In genomic region chr13:28512573-28513334, GRCm38 (mm10) we compare ENCODE assay signal across 8 mouse cellular contexts.
A peak's percentile ranks its signal among the peaks of the same experiment; 100 is the strongest.
DNase-seq lines count a peak whose midpoint lies in the region; ATAC-seq and TF ChIP-seq lines count a peak whose summit lies in the region.

No protein-coding gene starts in this region.

- H3K4me1 ChIP-seq in heart, embryonic 16.5 days (ENCODE audit: control insufficient read depth, insufficient read depth, low read length) = peaks cover 5% of the 10 kb centered on the region
- peaks cover 4% of the 10 kb centered on the region for H3K4me1 ChIP-seq in heart, embryonic 10.5 days
- peaks cover 11% of the 10 kb centered on the region for H3K4me1 ChIP-seq in brown adipose tissue, adult 24 weeks (ENCODE audit: control insufficient read depth, insufficient read depth, insufficient read length, low read length)
- peaks cover 2% of the 10 kb centered on the region; the same call in 1 of the 2 replicates for H3K4me1 ChIP-seq in limb, embryonic 14.5 days (ENCODE audit: control insufficient read depth, insufficient read depth, low read length)

- ATAC-seq in heart, embryonic 16.5 days (replicated peaks; ENCODE audit: extremely low read depth, insufficient read depth, low FRiP score) = peak; percentile 67
- no peak for ATAC-seq in limb, embryonic 14.5 days (ENCODE audit: low FRiP score, low read depth)

- H3K4me2 ChIP-seq in heart, embryonic 16.5 days (ENCODE audit: low read depth, low read length) = no peak overlapping the region
- no peak overlapping the region for H3K4me2 ChIP-seq in limb, embryonic 14.5 days (replicated peaks; ENCODE audit: low read depth, low read length, severe bottlenecking)

- no peaks in the 10 kb centered on the region; the same call in 1 of the 2 replicates for H3K36me3 ChIP-seq in heart, embryonic 16.5 days (ENCODE audit: control insufficient read depth, insufficient read depth)
- no peaks in the 10 kb centered on the region for H3K36me3 ChIP-seq in heart, embryonic 10.5 days
- H3K36me3 ChIP-seq in limb, embryonic 14.5 days (ENCODE audit: control insufficient read depth, insufficient read depth, low read length) = no peaks in the 10 kb centered on the region

- no peak overlapping the region for H3K4me3 ChIP-seq in heart, embryonic 16.5 days (ENCODE audit: low read length)
- no peak overlapping the region for H3K4me3 ChIP-seq in heart, embryonic 10.5 days
- no peak overlapping the region for H3K4me3 ChIP-seq in brown adipose tissue, adult 24 weeks (ENCODE audit: insufficient read depth, low read depth, low read length)
- no peak overlapping the region for H3K4me3 ChIP-seq in limb, embryonic 14.5 days (replicated peaks; ENCODE audit: low read length)

- WGBS in heart, embryonic 16.5 days = 62% methylated on average over 11 of the region's 11 CpGs
- 80% methylated on average over 11 of the region's 11 CpGs for WGBS in heart, embryonic 10.5 days
- 60% methylated on average over 11 of the region's 11 CpGs for WGBS in limb, embryonic 14.5 days

- DNase-seq in heart, embryonic 10.5 days (ENCODE audit: low spot score) = no peak
- peak; percentile 87 for DNase-seq in 416B (ENCODE audit: low read depth)
- DNase-seq in limb, embryonic 14.5 days (ENCODE audit: low spot score) = no peak
- peak; percentile 12 for DNase-seq in spleen, postnatal 14 days (ENCODE audit: low spot score in 2 of 2)
- no peak for DNase-seq in cerebellum, adult 9-10 months
- DNase-seq in left cerebral cortex, adult 9 months (ENCODE audit: low spot score in 2 of 2) = no peak

- H3K9ac ChIP-seq in heart, embryonic 16.5 days (ENCODE audit: low read length) = no peak overlapping the region
- H3K9ac ChIP-seq in limb, embryonic 14.5 days (ENCODE audit: low read depth, low read length, severe bottlenecking) = no peak overlapping the region

- TF ChIP-seq POLR2A in limb, embryonic 14.5 days (IDR thresholded peaks at IDR 0.05; ENCODE audit: borderline replicate concordance, extremely low read depth, insufficient read depth, insufficient read length) = no peak

- peak overlapping the region; percentile 62 for H3K27ac ChIP-seq in heart, embryonic 16.5 days (ENCODE audit: low read length)
- H3K27ac ChIP-seq in heart, embryonic 10.5 days = no peak overlapping the region
- H3K27ac ChIP-seq in brown adipose tissue, adult 24 weeks (replicated peaks; ENCODE audit: low read depth, low read length) = peak overlapping the region; percentile 70
- H3K27ac ChIP-seq in limb, embryonic 14.5 days (replicated peaks; ENCODE audit: low read depth, low read length) = 0 out of 2 replicates have a peak overlapping the region, but pooled peaks have one; percentile 26

- no peaks in the 10 kb centered on the region for H3K27me3 ChIP-seq in heart, embryonic 16.5 days (ENCODE audit: control insufficient read depth, insufficient read depth, low read length)
- no peaks in the 10 kb centered on the region for H3K27me3 ChIP-seq in heart, embryonic 10.5 days (ENCODE audit: insufficient read depth, poor library complexity, severe bottlenecking)
- H3K27me3 ChIP-seq in limb, embryonic 14.5 days (ENCODE audit: control insufficient read depth, insufficient read depth, low read length) = no peaks in the 10 kb centered on the region

- H3K9me3 ChIP-seq in heart, embryonic 16.5 days (replicated peaks; ENCODE audit: control insufficient read depth, low read length) = 0 out of 2 replicates have a peak, but pooled peaks cover 3% of the 10 kb centered on the region
- H3K9me3 ChIP-seq in heart, embryonic 10.5 days = no peaks in the 10 kb centered on the region
- H3K9me3 ChIP-seq in limb, embryonic 14.5 days (ENCODE audit: control insufficient read depth, low read length) = no peaks in the 10 kb centered on the region

Comparison
In these comparisons a context has a peak if more than half of its experiments do, and no peak if none do; other contexts are left out.
1. DNase-seq: peak in 416B (single experiment) and spleen, postnatal 14 days (2 of 2); none in heart, embryonic 10.5 days (single experiment), limb, embryonic 14.5 days (single experiment), cerebellum, adult 9-10 months (single experiment) and left cerebral cortex, adult 9 months (0 of 2).